Mouse (Mus musculus) A20 (cell line): ENCODE results near the gene Eif2ak1.
"Not testable (repeated sequence)": the region's sequence is repeated elsewhere in the genome, so short reads cannot be mapped to it uniquely, and the experiment has no call there.

Experiments used
- DNase-seq: peaks from one replicate; pipeline ENCODE4 v3.0.0-alpha.2; 2011; ENCODE audit warnings: low read depth, low spot score

Gene Eif2ak1

DNA sequence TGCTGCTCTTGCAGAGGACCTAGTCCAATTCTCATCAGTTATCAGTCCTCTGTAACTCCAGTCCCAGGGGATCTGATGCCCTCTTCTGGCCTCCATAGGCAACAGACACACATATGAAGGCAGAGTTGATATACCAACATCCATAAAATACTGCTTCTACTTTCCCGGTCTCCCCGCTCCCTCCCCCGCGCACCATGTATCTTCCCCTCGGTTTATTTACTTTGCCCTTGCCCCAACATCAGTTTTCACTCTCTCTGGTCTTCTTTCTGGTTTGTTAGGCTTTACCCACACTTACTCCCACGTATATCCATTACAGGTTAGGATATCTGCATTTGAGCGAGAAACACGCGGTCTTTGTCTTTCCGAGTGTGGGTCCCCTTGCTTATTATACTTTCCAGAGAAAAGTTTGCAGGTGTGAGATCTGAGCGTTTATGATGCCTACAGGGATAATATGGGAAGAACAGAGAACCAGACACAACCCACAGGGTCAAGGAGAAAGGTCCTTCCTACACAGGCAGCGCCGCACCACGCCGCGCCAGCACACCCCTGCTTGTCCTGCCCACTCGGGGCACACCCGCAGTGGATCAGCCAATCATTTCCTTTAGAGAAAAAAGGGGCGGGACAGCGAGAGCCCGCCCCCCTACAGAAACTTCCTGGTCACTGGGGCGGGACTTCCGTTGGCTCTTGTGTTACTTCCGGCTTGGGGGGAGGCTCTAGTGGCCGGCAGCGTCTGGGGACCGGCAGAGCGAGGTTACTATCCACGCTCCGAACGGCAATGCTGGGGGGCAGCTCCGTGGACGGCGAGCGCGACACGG is at the start of gene Eif2ak1:
TSS of gene Eif2ak1 (plus strand) at position 673 of the 815 bp plus-strand sequence.
- DNase-seq, result peak; percentile 96

DNA sequence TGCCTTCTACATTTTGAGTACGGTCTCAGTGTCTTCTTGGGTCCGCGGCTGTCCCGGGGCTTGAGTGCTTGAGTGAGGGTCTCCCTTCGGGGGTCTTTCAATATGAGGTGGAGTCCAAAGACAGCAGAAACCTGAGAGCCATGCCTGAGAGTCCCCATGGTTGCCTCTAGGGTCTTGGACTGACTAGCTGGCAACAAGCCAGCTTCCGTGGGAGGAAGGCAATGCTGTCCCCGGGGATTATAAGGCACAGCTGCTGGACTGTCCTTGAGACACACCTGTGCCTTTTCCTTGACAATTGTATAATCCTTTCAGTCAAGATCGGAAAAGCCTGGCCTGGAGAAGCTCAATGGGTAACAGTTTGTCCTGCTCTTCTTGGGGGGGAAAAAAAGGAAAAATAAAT is 35.6 kb upstream of the Eif2ak1 start:
- DNase-seq, result no peak

DNA sequence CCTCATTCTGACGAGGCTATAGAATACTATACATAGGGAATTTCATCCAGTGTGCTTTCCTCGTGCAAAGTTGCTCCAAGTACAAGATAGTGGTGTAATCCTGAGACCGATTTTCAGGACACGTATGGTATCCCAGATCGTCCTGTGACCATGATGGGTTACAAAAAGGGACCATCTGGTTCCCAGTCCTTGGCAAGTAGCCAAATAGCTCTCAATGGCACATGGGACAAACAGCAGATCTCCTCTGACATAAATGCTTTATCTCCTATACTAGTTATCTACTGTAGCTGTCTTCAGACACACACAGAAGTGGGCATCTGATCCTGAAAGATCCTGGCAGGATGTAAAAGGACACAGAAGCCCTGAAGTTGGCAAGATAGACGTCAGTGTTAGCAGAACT is 32.2 kb upstream of the Eif2ak1 start:
- no peak for DNase-seq

DNA sequence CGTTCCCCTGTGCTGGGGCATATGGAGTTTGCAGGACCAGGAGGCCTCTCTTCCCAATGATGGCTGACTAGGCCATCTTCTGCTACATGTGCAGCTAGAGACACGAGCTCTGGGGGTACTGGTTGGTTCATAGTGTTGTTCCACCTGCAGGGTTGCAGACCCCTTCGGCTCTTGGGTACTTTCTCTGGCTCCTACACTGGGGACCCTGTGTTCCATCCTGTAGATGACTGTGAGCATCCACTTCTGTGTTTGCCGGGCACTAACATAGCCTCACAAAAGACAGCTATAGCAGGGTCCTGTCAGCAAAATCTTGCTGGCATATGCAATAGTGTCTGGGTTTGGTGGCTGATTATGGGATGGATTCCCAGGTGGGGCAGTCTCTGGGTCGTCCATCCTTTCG is 16.4 kb upstream of the Eif2ak1 start:
- not testable (repeated sequence) for DNase-seq

DNA sequence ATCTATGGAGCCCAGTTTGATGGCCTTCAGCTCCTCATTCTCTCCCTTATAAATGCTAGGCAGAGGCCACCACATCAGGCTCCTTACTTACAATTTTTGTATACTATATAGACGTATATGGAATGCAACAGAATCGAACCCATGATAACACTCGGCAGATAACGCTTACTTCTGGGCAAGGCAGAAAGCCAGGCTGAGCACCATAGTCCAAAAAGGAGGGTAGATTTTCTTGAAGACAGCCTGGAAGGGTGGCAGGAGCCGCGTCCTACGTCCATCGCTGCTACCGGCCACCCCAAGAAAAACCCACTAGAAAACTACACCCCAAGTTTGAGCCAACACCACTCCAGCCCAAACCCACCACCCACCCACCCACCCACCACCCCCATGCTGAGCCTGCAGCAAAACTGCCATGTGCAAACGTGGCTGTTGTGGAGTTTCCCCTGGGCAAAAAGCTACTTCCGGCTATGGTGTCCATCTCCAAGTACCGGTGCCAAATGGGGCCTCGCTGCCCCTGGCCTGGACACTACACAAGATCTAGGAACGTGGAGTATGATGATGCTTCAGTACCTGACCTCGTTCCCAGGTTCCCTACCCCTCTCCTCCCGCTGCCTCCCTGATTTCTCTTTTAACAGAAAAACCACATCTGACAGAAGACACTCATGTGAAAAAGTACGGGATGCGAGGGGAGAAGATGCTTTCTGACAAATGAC is 13.4 kb upstream of the Eif2ak1 start:
- DNase-seq, result no peak

DNA sequence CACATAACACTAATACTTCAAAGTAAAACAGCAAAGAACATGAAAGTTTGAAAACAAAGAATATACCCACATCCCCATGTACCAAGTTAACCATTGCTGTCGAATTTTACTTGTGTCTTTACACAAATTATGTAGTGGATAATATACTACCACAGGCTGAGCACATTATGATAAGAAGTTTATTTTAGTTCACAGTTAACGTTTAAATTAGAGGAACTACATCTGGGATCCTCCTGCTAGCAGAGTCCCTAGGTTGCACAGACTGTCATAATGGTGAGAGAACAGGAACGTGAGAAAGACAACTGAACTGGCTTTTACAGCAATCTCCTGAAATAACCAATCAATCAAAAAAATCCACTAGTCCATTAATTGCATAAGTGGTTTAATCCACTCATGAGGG is 10.3 kb upstream of the Eif2ak1 start:
- no peak for DNase-seq

DNA sequence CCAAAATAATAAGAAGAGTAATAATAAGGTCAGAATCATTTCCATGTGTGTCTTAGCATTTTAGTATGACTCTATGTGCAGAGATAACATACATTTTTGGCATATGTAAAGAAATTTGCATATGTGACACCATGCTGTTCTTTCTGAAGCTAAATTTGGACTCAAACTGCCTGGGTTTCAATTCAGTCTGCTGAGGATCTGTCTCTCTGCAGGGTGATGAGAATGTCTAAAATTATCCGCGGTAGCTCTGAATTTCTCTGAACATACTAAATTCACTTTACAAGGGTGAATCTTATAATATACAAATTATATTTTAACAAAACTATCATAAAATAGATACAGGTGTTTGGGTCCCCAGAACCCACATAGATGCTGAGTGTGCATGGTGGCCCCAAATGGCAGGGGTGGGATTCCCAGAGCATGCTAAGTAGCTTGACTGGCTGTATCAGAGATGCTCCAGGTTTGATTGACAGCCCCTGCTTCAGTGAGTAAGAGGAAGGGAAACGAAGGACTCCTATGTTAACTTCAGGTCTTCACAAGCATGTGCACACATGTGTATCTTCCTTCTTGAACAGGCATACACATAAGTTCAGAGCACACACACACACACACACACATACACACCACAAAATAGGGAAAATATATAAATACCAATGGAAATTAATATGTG is 8.0 kb upstream of the Eif2ak1 start:
- DNase-seq, result peak; percentile 68

DNA sequence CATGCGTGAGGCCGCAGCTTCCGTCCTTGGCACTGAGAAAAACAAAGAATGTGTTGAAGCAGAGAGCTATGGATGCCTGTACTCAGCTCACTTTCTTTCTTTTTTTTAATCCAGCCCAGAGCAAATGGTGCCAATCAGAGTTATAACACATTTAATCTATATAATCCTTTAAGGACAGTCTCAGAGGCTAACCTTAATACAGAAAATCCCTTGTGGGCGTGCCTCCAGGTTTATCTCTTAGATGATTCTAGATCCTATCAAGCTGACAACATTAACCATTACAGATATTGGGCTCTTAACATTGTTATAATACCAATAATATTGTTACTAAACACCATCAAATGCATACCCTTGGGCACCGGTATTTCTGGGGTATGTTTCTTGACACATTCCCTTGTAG is 5.9 kb upstream of the Eif2ak1 start:
- DNase-seq, result no peak

DNA sequence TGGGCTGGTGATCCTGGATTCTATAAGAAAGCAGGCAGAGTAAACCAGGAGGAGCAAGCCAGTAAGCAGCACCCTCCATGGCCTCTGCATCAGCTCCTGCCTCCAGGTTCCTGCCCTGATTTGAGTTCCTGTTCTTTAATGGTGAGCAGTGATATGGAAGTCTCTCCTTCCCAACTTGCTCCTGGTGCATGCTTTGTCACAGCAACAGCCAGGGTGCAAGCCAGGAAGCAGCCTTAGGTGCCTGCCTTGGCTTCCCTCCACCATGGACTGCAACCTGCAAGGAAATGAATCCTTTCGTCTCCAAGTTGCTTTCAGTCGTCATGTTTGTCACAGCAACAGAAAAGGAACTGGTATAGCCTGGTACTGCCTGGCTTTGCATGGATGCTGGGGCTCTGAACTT is 3.0 kb upstream of the Eif2ak1 start:
- no peak for DNase-seq

DNA sequence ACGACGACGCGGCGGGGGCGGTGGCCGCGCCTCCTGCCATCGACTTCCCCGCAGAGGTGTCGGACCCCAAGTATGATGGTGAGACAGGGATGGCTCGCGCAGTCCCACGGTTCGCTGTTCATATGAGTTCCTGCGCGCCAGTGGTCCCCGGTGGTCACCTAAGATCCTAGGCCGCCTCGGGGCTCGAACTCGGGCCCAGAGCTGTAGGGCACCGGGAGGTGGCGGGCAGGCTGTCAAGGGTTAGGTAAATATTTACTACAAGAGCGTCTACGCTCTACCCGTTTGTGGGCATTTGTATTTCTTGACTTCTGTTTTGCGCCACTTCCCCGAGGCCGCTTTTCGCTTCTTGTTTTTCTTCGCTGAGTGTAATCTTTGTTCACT is 333 bp downstream of the Eif2ak1 start:
- DNase-seq, result no peak

DNA sequence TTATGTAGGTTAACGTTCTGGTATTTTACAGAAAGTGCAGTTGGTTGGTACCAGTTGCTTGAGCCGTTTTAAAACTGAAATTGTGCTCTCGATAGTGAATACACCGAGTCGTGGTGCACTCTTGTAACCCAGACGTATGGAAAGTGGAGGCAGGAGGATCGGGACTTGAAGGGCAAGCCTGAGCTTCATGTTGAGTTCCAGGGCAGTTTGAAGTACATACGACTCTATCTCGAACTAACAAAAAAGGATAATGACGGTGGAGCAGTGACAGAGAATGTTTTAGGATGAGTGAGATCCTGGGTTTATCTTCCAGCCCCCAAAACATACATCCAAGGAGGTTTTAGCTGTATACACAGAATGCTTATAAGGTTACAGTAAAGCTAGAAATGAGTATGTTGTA is 873 bp downstream of the Eif2ak1 start:
- DNase-seq, result no peak

DNA sequence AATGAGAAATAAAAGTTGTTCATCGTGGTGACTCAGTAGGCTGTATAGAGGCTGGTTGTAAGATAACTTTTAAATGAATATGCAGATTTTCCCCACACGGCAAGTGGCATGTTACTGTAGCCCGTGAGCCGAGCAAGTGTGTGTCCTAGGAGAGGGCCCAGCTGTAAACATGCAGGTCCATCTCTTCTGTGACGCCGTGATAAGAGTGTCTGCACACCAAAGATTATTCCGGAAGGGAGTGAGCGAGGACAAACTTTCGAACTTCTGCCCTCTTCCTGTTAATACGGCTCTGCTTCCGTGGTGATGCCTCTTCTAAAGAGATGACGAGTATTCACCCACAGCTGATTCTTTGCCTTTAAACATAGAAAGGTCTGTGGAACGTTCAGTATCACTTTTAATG is 1.4 kb downstream of the Eif2ak1 start:
- DNase-seq, result peak; percentile 74

DNA sequence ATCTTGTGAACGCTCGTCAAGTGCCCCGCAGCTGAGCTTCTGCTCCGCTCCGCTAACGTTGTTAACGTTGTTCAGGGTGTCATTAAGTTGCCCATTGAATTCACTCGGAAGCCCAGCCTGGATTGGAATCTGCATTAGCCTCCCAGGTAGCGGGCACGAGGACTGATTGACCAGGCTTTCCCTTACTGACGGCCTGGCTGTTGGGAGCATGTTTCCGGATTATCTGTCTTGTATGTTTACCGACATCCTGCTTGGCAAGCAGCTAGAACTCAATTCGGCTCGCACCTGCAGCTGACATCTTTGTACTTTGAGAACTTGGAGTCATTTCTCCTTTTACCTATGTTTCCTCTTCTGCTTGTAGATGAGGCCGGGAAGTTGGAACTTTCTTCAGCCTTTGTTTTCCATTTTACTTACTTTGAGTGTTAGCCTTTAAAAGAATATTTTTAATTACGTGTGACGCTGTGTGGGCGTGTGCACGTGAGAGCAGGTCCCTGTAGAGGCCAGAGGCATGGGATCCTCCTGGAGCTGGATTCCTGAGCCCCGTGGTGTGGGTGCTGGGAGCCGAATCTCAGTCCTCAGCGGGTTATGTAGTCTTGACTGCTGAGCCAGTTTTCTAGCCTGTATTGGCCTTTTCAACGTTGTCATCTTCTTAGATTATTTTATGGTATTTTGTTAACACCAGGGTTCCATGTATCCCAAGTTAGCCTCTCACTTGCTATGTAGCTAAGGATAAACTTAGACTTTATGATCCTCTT is 2.5 kb downstream of the Eif2ak1 start:
- DNase-seq, result peak; percentile 71

DNA sequence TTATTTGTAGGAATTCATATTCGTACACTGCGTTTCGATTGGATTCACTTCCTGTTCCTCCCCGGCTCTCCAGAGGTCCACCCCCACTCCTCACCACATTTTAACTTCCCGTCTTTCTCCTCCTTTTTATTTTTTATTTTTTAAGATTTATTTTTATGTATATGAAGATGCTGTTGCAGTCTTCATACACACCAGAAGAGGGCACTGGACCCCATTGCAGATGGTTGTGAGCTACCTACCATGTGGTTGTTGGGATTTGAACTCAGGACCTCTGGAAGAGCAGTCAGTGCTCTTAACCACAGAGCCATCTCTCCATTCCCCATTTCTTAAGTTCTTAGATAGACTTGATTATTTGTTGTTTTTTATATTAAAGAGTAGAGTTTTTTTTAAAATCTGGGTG is 3.2 kb downstream of the Eif2ak1 start:
- peak; percentile 18 for DNase-seq

DNA sequence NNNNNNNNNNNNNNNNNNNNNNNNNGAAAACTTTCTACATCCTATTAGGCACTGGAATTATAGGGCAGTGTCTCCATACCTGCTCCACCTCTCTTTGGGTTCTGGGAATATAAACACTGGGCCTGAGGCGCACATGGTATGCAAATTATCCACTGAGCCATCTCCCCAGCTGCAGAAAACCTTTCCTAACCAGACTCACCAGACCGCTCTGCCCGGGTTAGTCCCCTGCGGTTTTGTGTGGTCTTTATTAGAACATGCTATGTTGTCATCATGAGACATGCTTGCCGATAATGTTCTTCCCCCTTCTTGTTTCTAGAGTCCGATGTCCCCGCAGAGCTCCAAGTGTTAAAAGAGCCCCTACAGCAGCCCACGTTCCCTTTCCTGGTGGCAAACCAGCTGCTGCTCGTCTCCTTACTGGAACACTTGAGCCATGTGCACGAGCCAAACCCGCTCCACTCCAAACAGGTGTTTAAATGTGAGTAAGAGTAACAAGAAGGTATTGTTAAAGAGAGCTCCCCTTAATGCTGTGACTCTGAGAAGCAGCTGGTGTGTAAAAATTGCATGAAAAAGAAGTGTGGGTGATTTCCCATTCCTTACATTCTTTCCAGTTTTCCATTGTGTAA is 54.1 kb downstream of the Eif2ak1 start:
- peak; percentile 85 for DNase-seq

DNA sequence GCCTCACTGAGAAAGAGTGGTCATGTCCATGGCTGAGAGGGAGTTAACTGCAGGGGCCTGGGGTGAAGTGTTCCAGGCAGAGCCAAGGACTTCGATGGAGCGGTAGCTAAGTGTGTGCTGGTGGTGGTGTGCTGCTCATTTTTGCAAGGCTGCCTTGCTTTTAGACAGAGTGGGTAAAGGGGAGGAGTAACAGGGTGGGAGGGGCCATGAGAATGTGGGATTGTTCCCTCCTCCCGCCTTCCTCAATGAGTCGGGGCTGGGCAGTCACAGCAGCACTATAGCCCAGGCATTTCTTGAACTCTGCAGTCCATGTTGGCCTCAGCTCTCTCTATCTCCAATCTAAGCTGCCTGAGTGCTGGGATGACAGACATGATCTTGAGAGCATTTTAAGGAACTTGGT is 57.0 kb downstream of the Eif2ak1 start:
- no peak for DNase-seq

DNA sequence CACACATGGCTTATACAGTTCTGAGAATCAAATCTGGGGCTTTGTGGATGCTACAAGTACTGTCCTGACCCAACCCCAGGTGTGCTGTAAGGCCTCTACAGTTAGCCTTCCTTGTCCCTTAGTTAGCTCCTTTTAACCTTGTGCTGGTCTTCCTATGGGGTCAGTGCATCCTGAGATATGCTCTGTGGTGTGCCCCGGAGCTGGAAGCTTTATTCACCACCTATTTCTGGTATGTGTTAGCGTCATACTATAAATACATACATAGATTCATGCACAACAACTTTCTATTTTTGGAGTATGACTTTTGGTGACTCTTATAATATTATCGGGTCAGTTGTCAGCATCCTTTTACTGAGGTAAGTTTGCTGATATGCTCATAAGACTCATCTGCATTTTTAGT is 67.7 kb downstream of the Eif2ak1 start:
- DNase-seq, result no peak

DNA sequence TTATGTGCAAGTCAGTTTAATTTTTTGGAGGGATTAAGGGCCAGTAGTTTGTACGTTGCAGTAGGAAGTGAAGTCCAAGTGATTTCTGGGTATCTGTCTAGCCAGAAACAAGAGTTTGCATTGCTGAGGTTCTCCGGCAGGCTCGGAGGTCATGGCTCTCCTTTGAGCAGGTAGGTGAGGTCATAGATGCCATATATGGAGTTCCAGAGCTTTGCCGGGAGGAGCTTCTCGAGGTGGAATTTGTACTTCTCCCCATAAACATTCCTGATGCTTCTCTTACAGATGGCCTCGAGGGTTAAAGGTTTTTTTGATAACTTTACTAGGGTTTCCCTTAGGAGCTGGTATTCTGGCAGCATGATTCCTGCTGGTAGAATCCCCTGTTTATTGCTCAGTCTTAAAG is 73.2 kb downstream of the Eif2ak1 start:
- no peak for DNase-seq

DNA sequence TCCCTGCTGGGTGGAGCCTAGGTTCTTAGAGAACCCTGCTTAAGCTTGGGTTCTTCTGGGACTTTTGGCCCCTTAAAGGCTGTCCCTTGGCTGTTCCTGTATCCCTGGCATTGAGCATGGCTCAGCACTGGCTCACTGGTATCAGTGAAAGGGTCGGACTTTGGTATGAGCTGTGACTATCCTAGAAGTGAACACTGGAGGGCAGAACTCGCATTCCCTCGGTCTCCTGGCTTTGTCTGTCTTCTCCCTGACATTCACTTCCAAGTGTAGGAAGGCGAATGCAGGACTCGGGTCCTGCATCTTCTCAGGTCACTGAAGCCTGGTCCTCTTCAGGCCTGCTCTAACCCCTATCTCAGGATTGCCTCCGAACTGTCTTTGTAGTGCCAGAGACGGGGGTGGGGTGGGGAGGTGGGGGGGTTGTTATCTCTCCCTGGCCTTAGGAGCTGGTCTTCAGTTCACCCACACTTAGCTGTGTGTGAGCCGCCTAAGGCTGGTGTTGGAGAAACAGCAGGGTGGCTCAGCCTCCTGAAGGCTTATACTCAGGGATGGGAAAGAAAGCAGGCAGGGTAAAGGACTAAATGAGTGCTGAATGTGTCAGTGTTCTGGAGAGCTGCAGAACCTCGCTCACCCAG is 74.8 kb downstream of the Eif2ak1 start:
- no peak for DNase-seq

DNA sequence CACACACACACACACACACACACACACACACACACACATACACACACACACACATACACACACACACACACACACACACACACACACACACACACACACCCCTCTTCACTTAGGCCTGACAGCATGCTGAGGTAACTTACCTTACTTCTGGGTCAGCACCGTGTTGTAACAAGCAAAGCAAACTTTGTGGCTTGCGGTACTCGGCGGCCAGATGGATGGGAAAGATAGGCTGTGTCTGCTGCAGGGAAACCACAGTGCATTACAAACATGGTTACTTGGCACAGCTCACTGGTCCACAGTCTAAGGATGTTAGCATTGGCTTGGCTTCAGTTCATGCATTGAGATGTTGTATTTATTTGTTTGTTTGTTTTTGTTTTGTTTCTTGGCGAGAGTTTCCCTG is 75.8 kb downstream of the Eif2ak1 start:
- no peak for DNase-seq
